Comparison of ENCODE assay signal across 7 mouse cellular contexts in genomic region chr16:23225069-23225721, GRCm38 (mm10). TPM values are rescaled to one million over a fixed set of nuclear protein-coding genes. Genes with fewer than 3 reads are reported as not detected.
DNase-seq lines count a peak whose midpoint lies in the region; ATAC-seq lines count a peak whose summit lies in the region.

No protein-coding gene starts in this region.

- peak overlapping the region; percentile 90 for H3K27ac ChIP-seq in embryonic facial prominence, embryonic 13.5 days
- peak overlapping the region; percentile 86 for H3K27ac ChIP-seq in heart, embryonic 15.5 days

- H3K4me3 ChIP-seq in embryonic facial prominence, embryonic 13.5 days: peak overlapping the region; percentile 75
- H3K4me3 ChIP-seq in heart, embryonic 15.5 days: peak overlapping the region; percentile 78

- peaks cover 41% of the 10 kb centered on the region for H3K4me1 ChIP-seq in embryonic facial prominence, embryonic 13.5 days
- H3K4me1 ChIP-seq in heart, embryonic 15.5 days (replicated peaks): peaks cover 21% of the 10 kb centered on the region

- no peaks in the 10 kb centered on the region for H3K36me3 ChIP-seq in embryonic facial prominence, embryonic 13.5 days
- H3K36me3 ChIP-seq in heart, embryonic 15.5 days: no peaks in the 10 kb centered on the region

- H3K27me3 ChIP-seq in embryonic facial prominence, embryonic 13.5 days: no peaks in the 10 kb centered on the region
- peaks cover 5% of the 10 kb centered on the region; the same call in 1 of the 2 replicates for H3K27me3 ChIP-seq in heart, embryonic 15.5 days

- no peaks in the 10 kb centered on the region for H3K9me3 ChIP-seq in embryonic facial prominence, embryonic 13.5 days
- H3K9me3 ChIP-seq in heart, embryonic 15.5 days (replicated peaks): no peaks in the 10 kb centered on the region

- H3K4me2 ChIP-seq in embryonic facial prominence, embryonic 13.5 days: peak overlapping the region; percentile 85
- peak overlapping the region; percentile 93 for H3K4me2 ChIP-seq in heart, embryonic 15.5 days

- DNase-seq in Muller cell, postnatal 12 days (ENCODE audit: inconsistent ontology term): peak; percentile 43
- peak; percentile 42 for DNase-seq in layer of hippocampus, adult 9-11 months
- peak; percentile 70 to 78 for DNase-seq in lung, postnatal 4 days
- DNase-seq in right cerebral cortex, postnatal 25 days: peak; percentile 49

- ATAC-seq in CD4-positive, CD25-positive, alpha-beta regulatory T cell, adult 4 months: peak; percentile 11
- ATAC-seq in embryonic facial prominence, embryonic 13.5 days (ENCODE audit: insufficient number of reproducible peaks, insufficient read depth, low FRiP score, low TSS enrichment, low read depth): peak; percentile 74
- peak; percentile 54 for ATAC-seq in heart, embryonic 15.5 days (replicated peaks; ENCODE audit: insufficient number of reproducible peaks, insufficient read depth, low FRiP score, low read depth)

- H3K9ac ChIP-seq in embryonic facial prominence, embryonic 13.5 days: peak overlapping the region; percentile 94
- H3K9ac ChIP-seq in heart, embryonic 15.5 days: peak overlapping the region; percentile 87

- WGBS in embryonic facial prominence, embryonic 13.5 days: under 1% methylated on average over 46 of the region's 46 CpGs
- under 1% methylated on average over 46 of the region's 46 CpGs for WGBS in heart, embryonic 15.5 days

RNA-seq across cellular contexts. Expression of gene St6gal1, which starts 0.7 kb away (rescaled TPM):
- 10 to 100 TPM; 70.1 to 99.5 TPM for polyA plus RNA-seq in CD4-positive, CD25-positive, alpha-beta regulatory T cell, adult 4 months (2017; shearing (Covaris generic))
- polyA plus RNA-seq in embryonic facial prominence, embryonic 13.5 days (2015; fragmentation: Nextera tagmentation; extraction: Ambion mirVana): 17.2 and 19.6 TPM in 2 replicates
- 14.8 and 19.1 TPM in 2 replicates for polyA plus RNA-seq in heart, embryonic 15.5 days (2015; fragmentation: Nextera tagmentation; extraction: Ambion mirVana)

Comparison
In these comparisons a context has a peak if more than half of its experiments do, and no peak if none do; other contexts are left out.
1. Peak in every context shown above with its lines: DNase-seq, ATAC-seq, H3K4me3 ChIP-seq and H3K27ac ChIP-seq.
2. ATAC-seq: peak in every context shown above with its lines; median percentile 74 in embryonic facial prominence, embryonic 13.5 days; 54 in heart, embryonic 15.5 days; 11 in CD4-positive, CD25-positive, alpha-beta regulatory T cell, adult 4 months.